Mouse (Mus musculus) C2C12 (cell line): ENCODE data around the gene Fxyd6.

Experiments
- CTCF ChIP-seq: IDR thresholded peaks from one replicate; pipeline ENCODE4 v1.5.1; 2011; ENCODE audit not compliant: control insufficient read depth, insufficient read depth, insufficient read length
- FOSL1 ChIP-seq: IDR thresholded peaks from one replicate; pipeline ENCODE4 v1.8.0; 2011; ENCODE audit warnings: mild to moderate bottlenecking, low read length; ENCODE audit not compliant: poor library complexity, insufficient read depth, severe bottlenecking
- MAX ChIP-seq: IDR thresholded peaks from one replicate; pipeline ENCODE4 v1.6.1; 2011; ENCODE audit warnings: mild to moderate bottlenecking, control low read depth
- MYOD1 ChIP-seq: IDR thresholded peaks from one replicate; pipeline ENCODE4 v1.6.1; 2011; ENCODE audit warnings: low read depth; ENCODE audit not compliant: control insufficient read depth, insufficient read length
- MYOG ChIP-seq: IDR thresholded peaks from one replicate; pipeline ENCODE4 v1.6.1; 2011; ENCODE audit not compliant: control insufficient read depth, insufficient read length; ENCODE audit errors: extremely low read depth
- USF1 ChIP-seq: IDR thresholded peaks from one replicate; pipeline ENCODE4 v1.6.1; 2011; ENCODE audit warnings: low read depth, mild to moderate bottlenecking, control low read depth, moderate library complexity

GRCm38 (mm10) chr9:45431150-45431549, 61.2 kb downstream of the Fxyd6 start:
- no peak for TF ChIP-seq MAX
- TF ChIP-seq CTCF, result no peak
- no peak for TF ChIP-seq MYOG
- TF ChIP-seq USF1, result no peak
- no peak for TF ChIP-seq FOSL1
- no peak for TF ChIP-seq MYOD1
